Mouse (Mus musculus): ENCODE data around the gene Smim24. TPM values are rescaled to one million over a fixed set of nuclear protein-coding genes. Genes with fewer than 3 reads are reported as not detected.

Gene Smim24
- 6.5 TPM for polyA plus RNA-seq (2014; fragmentation: Illumina TruSeq; extraction: RNeasy Lipid Tissue Mini Kit (QIAGEN cat#74804); ENCODE audit: low read depth, low replicate concordance)

GRCm38 (mm10) chr10:81392781-81393185, at the start of gene Smim24:
Gene Smim24, plus strand, starts transcription at chr10:81393051.

GRCm38 (mm10) chr10:81350351-81351063, 42.3 kb upstream of the Smim24 start, which contains the start of gene Hmg20b:
Gene Hmg20b, minus strand, starts transcription at chr10:81350480.

GRCm38 (mm10) chr10:81356991-81357844, 35.6 kb upstream of the Smim24 start, which contains the start of gene Mfsd12:
Gene Mfsd12, plus strand, starts transcription at chr10:81357491.

GRCm38 (mm10) chr10:81365672-81366476, 27.0 kb upstream of the Smim24 start, which contains the start of gene 4930404N11Rik:
Gene 4930404N11Rik, minus strand, starts transcription at chr10:81365816.

GRCm38 (mm10) chr10:81377793-81378552, 14.9 kb upstream of the Smim24 start, which contains the start of gene Fzr1:
Gene Fzr1, minus strand, starts transcription at chr10:81378516.

GRCm38 (mm10) chr10:81383802-81384604, 8.8 kb upstream of the Smim24 start, which contains the start of the genes Dohh and Gm48551:
Gene Dohh, plus strand, starts transcription at chr10:81384428.
Gene Gm48551, plus strand, starts transcription at chr10:81384466.

GRCm38 (mm10) chr10:81388505-81389055, 4.3 kb upstream of the Smim24 start, which contains the start of gene Gm48552:
Gene Gm48552, plus strand, starts transcription at chr10:81389005.

Other genes starting within 250 kb of the Smim24 start
- gene Pias4, start 225.1 kb upstream of the Smim24 start, polyA plus RNA-seq (2014; fragmentation: Illumina TruSeq; extraction: RNeasy Lipid Tissue Mini Kit (QIAGEN cat#74804); ENCODE audit: low read depth, low replicate concordance), result 17.0 TPM
- 1,037 TPM for gene Eef2, start 216.4 kb upstream of the Smim24 start, polyA plus RNA-seq (2014; fragmentation: Illumina TruSeq; extraction: RNeasy Lipid Tissue Mini Kit (QIAGEN cat#74804); ENCODE audit: low read depth, low replicate concordance)
- gene Dapk3, start 210.0 kb upstream of the Smim24 start, polyA plus RNA-seq (2014; fragmentation: Illumina TruSeq; extraction: RNeasy Lipid Tissue Mini Kit (QIAGEN cat#74804); ENCODE audit: low read depth, low replicate concordance), result 33.0 TPM
- gene 4930442H23Rik, start 209.2 kb upstream of the Smim24 start, polyA plus RNA-seq (2014; fragmentation: Illumina TruSeq; extraction: RNeasy Lipid Tissue Mini Kit (QIAGEN cat#74804); ENCODE audit: low read depth, low replicate concordance), result not detected
- 4.1 TPM for gene Nmrk2, start 191.0 kb upstream of the Smim24 start, polyA plus RNA-seq (2014; fragmentation: Illumina TruSeq; extraction: RNeasy Lipid Tissue Mini Kit (QIAGEN cat#74804); ENCODE audit: low read depth, low replicate concordance)
- gene Atcay, start 162.2 kb upstream of the Smim24 start, polyA plus RNA-seq (2014; fragmentation: Illumina TruSeq; extraction: RNeasy Lipid Tissue Mini Kit (QIAGEN cat#74804); ENCODE audit: low read depth, low replicate concordance), result not detected
- 3.0 TPM for gene Zfr2, start 159.9 kb upstream of the Smim24 start, polyA plus RNA-seq (2014; fragmentation: Illumina TruSeq; extraction: RNeasy Lipid Tissue Mini Kit (QIAGEN cat#74804); ENCODE audit: low read depth, low replicate concordance)
- gene Matk, start 140.1 kb upstream of the Smim24 start, polyA plus RNA-seq (2014; fragmentation: Illumina TruSeq; extraction: RNeasy Lipid Tissue Mini Kit (QIAGEN cat#74804); ENCODE audit: low read depth, low replicate concordance), result 0.47 TPM
- 123 TPM for gene Mrpl54, start 126.1 kb upstream of the Smim24 start, polyA plus RNA-seq (2014; fragmentation: Illumina TruSeq; extraction: RNeasy Lipid Tissue Mini Kit (QIAGEN cat#74804); ENCODE audit: low read depth, low replicate concordance)
- gene Apba3, start 126.1 kb upstream of the Smim24 start, polyA plus RNA-seq (2014; fragmentation: Illumina TruSeq; extraction: RNeasy Lipid Tissue Mini Kit (QIAGEN cat#74804); ENCODE audit: low read depth, low replicate concordance), result 90.2 TPM
- not detected for gene Tjp3, start 101.5 kb upstream of the Smim24 start, polyA plus RNA-seq (2014; fragmentation: Illumina TruSeq; extraction: RNeasy Lipid Tissue Mini Kit (QIAGEN cat#74804); ENCODE audit: low read depth, low replicate concordance)
- gene Pip5k1c, start 100.1 kb upstream of the Smim24 start, polyA plus RNA-seq (2014; fragmentation: Illumina TruSeq; extraction: RNeasy Lipid Tissue Mini Kit (QIAGEN cat#74804); ENCODE audit: low read depth, low replicate concordance), result 26.5 TPM
- 15.5 TPM for gene Cactin, start 71.9 kb upstream of the Smim24 start, polyA plus RNA-seq (2014; fragmentation: Illumina TruSeq; extraction: RNeasy Lipid Tissue Mini Kit (QIAGEN cat#74804); ENCODE audit: low read depth, low replicate concordance)
- gene Tbxa2r, start 64.3 kb upstream of the Smim24 start, polyA plus RNA-seq (2014; fragmentation: Illumina TruSeq; extraction: RNeasy Lipid Tissue Mini Kit (QIAGEN cat#74804); ENCODE audit: low read depth, low replicate concordance), result 2.3 TPM
- gene Gipc3, start 49.8 kb upstream of the Smim24 start, polyA plus RNA-seq (2014; fragmentation: Illumina TruSeq; extraction: RNeasy Lipid Tissue Mini Kit (QIAGEN cat#74804); ENCODE audit: low read depth, low replicate concordance), result 3.9 TPM
- gene Hmg20b, start 42.6 kb upstream of the Smim24 start, polyA plus RNA-seq (2014; fragmentation: Illumina TruSeq; extraction: RNeasy Lipid Tissue Mini Kit (QIAGEN cat#74804); ENCODE audit: low read depth, low replicate concordance), result 47.1 TPM
- gene Mfsd12, start 35.6 kb upstream of the Smim24 start, polyA plus RNA-seq (2014; fragmentation: Illumina TruSeq; extraction: RNeasy Lipid Tissue Mini Kit (QIAGEN cat#74804); ENCODE audit: low read depth, low replicate concordance), result 6.7 TPM
- gene 4930404N11Rik, start 27.2 kb upstream of the Smim24 start, polyA plus RNA-seq (2014; fragmentation: Illumina TruSeq; extraction: RNeasy Lipid Tissue Mini Kit (QIAGEN cat#74804); ENCODE audit: low read depth, low replicate concordance), result not detected
- 21.5 TPM for gene Fzr1, start 14.5 kb upstream of the Smim24 start, polyA plus RNA-seq (2014; fragmentation: Illumina TruSeq; extraction: RNeasy Lipid Tissue Mini Kit (QIAGEN cat#74804); ENCODE audit: low read depth, low replicate concordance)
- gene Dohh, start 8.6 kb upstream of the Smim24 start, polyA plus RNA-seq (2014; fragmentation: Illumina TruSeq; extraction: RNeasy Lipid Tissue Mini Kit (QIAGEN cat#74804); ENCODE audit: low read depth, low replicate concordance), result 54.8 TPM
- gene Gm48551, start 8.6 kb upstream of the Smim24 start, polyA plus RNA-seq (2014; fragmentation: Illumina TruSeq; extraction: RNeasy Lipid Tissue Mini Kit (QIAGEN cat#74804); ENCODE audit: low read depth, low replicate concordance), result 2.0 TPM
- not detected for gene Gm48552, start 4.0 kb upstream of the Smim24 start, polyA plus RNA-seq (2014; fragmentation: Illumina TruSeq; extraction: RNeasy Lipid Tissue Mini Kit (QIAGEN cat#74804); ENCODE audit: low read depth, low replicate concordance)
- 69.1 TPM for gene Nfic, start 62.6 kb downstream of the Smim24 start, polyA plus RNA-seq (2014; fragmentation: Illumina TruSeq; extraction: RNeasy Lipid Tissue Mini Kit (QIAGEN cat#74804); ENCODE audit: low read depth, low replicate concordance)
- 0.50 TPM for gene Celf5, start 89.7 kb downstream of the Smim24 start, polyA plus RNA-seq (2014; fragmentation: Illumina TruSeq; extraction: RNeasy Lipid Tissue Mini Kit (QIAGEN cat#74804); ENCODE audit: low read depth, low replicate concordance)
- 59.9 TPM for gene Ncln, start 103.3 kb downstream of the Smim24 start, polyA plus RNA-seq (2014; fragmentation: Illumina TruSeq; extraction: RNeasy Lipid Tissue Mini Kit (QIAGEN cat#74804); ENCODE audit: low read depth, low replicate concordance)
- gene S1pr4, start 107.1 kb downstream of the Smim24 start, polyA plus RNA-seq (2014; fragmentation: Illumina TruSeq; extraction: RNeasy Lipid Tissue Mini Kit (QIAGEN cat#74804); ENCODE audit: low read depth, low replicate concordance), result 0.65 TPM
- gene Gna15, start 131.2 kb downstream of the Smim24 start, polyA plus RNA-seq (2014; fragmentation: Illumina TruSeq; extraction: RNeasy Lipid Tissue Mini Kit (QIAGEN cat#74804); ENCODE audit: low read depth, low replicate concordance), result 2.3 TPM
- gene Gna11, start 152.1 kb downstream of the Smim24 start, polyA plus RNA-seq (2014; fragmentation: Illumina TruSeq; extraction: RNeasy Lipid Tissue Mini Kit (QIAGEN cat#74804); ENCODE audit: low read depth, low replicate concordance), result 52.1 TPM
- 1,032 TPM for gene Aes, start 166.4 kb downstream of the Smim24 start, polyA plus RNA-seq (2014; fragmentation: Illumina TruSeq; extraction: RNeasy Lipid Tissue Mini Kit (QIAGEN cat#74804); ENCODE audit: low read depth, low replicate concordance)
- gene Tle2, start 181.5 kb downstream of the Smim24 start, polyA plus RNA-seq (2014; fragmentation: Illumina TruSeq; extraction: RNeasy Lipid Tissue Mini Kit (QIAGEN cat#74804); ENCODE audit: low read depth, low replicate concordance), result 16.3 TPM
- 14.7 TPM for gene Tle6, start 208.0 kb downstream of the Smim24 start, polyA plus RNA-seq (2014; fragmentation: Illumina TruSeq; extraction: RNeasy Lipid Tissue Mini Kit (QIAGEN cat#74804); ENCODE audit: low read depth, low replicate concordance)
- 5.9 TPM for gene BC025920, start 213.2 kb downstream of the Smim24 start, polyA plus RNA-seq (2014; fragmentation: Illumina TruSeq; extraction: RNeasy Lipid Tissue Mini Kit (QIAGEN cat#74804); ENCODE audit: low read depth, low replicate concordance)
- 8.1 TPM for gene Sirt6, start 234.7 kb downstream of the Smim24 start, polyA plus RNA-seq (2014; fragmentation: Illumina TruSeq; extraction: RNeasy Lipid Tissue Mini Kit (QIAGEN cat#74804); ENCODE audit: low read depth, low replicate concordance)
- gene Ankrd24, start 235.5 kb downstream of the Smim24 start, polyA plus RNA-seq (2014; fragmentation: Illumina TruSeq; extraction: RNeasy Lipid Tissue Mini Kit (QIAGEN cat#74804); ENCODE audit: low read depth, low replicate concordance), result 19.0 TPM

Data from heart, adult 10 weeks (tissue).